Mouse (Mus musculus) heart, adult 2 months (tissue): ENCODE results near the gene Mak. TPM values are rescaled to one million over a fixed set of nuclear protein-coding genes. Genes with fewer than 3 reads are reported as not detected.

Experiments
- DNase-seq, 2 experiments: peaks; one replicate each; pipeline ENCODE4 v3.0.0; 2021
- H3K27ac ChIP-seq: fragments of 200-600 bp; 2 replicates; pipeline ENCODE4 v1.8.1; 2022
- H3K27me3 ChIP-seq: fragments of 200-500 bp; 2 replicates; pipeline ENCODE4 v1.6.1; 2012; ENCODE audit warnings: mild to moderate bottlenecking, low read length, inconsistent platforms, mixed read lengths; ENCODE audit not compliant: control insufficient read depth, insufficient read depth
- H3K36me3 ChIP-seq: fragments of 200-500 bp; 2 replicates; pipeline ENCODE4 v1.6.1; 2012; ENCODE audit warnings: low read length, inconsistent platforms; ENCODE audit not compliant: control insufficient read depth, insufficient read depth
- H3K4me1 ChIP-seq: fragments of 200-500 bp; 2 replicates; pipeline ENCODE4 v1.6.1; 2011; ENCODE audit warnings: low read length; ENCODE audit not compliant: control insufficient read depth, insufficient read depth
- H3K4me3 ChIP-seq: fragments of 200-600 bp; 2 replicates; pipeline ENCODE4 v1.8.1; 2022
- H3K79me2 ChIP-seq: fragments of 200-500 bp; replicated peaks from 2 replicates; pipeline ENCODE4 v1.6.1; 2012; ENCODE audit warnings: mild to moderate bottlenecking, inconsistent platforms, low read length, moderate library complexity, mixed read lengths; ENCODE audit not compliant: control insufficient read depth, insufficient read depth
- H3K9ac ChIP-seq: fragments of 200-500 bp; 2 replicates; pipeline ENCODE4 v1.6.1; 2012; ENCODE audit warnings: low read depth, mild to moderate bottlenecking, control low read depth, inconsistent platforms, low read length, mixed read lengths
- CTCF ChIP-seq: fragments of 200-600 bp; IDR thresholded peaks from 2 replicates; pipeline ENCODE4 v1.8.1; 2022; ENCODE audit warnings: antibody characterized with exemption, mild to moderate bottlenecking, moderate library complexity
- EP300 ChIP-seq: fragments of 200-500 bp; IDR thresholded peaks from 2 replicates; pipeline ENCODE4 v1.6.1; 2011; ENCODE audit warnings: low read depth, low read length, control low read depth; ENCODE audit not compliant: insufficient read depth
- POLR2A ChIP-seq: fragments of 200-500 bp; IDR thresholded peaks from 2 replicates; pipeline ENCODE4 v1.6.1; 2011; ENCODE audit warnings: mild to moderate bottlenecking, low read depth, low read length, control low read depth; ENCODE audit not compliant: insufficient read depth
- WGBS: fragments of 180-500 bp; shearing (Covaris S2); methylation state at CpG from one replicate; pipeline ENCODE4 v1.1.7; 2018; 5-methylcytosine and 5-hydroxymethylcytosine counted together
- intact Hi-C: fragments of 180-260 bp; cut with DNase I; formaldehyde crosslinking; loops from one replicate; pipeline ENCODE4 v1.15.1; 2025
- polyA plus RNA-seq: library from polyadenylated mRNA; depleted of rRNA; stranded (reverse); fragments of >200 nt; gene quantifications from 2 replicates; pipeline ENCODE4 v1.2.3, GENCODE M21; 2012; rRNA removed
- total RNA-seq, 2 experiments: library from RNA; stranded (reverse); gene quantifications; 2 replicates each; pipeline ENCODE4 v1.2.3; 2021

Mak gene
- total and polyA plus RNA-seq, 3 experiments, result 0.25 TPM; not detected in 2

GRCm38 (mm10) chr13:40982759-40983158 lies 96.7 kb downstream of the Mak start:
- intact Hi-C loops, result no loop called here
- no peaks in the 10 kb centered on the region for H3K36me3 ChIP-seq
- DNase-seq, result no peak
- peaks cover 4% of the 10 kb centered on the region; the same call in 1 of the 2 replicates for H3K4me1 ChIP-seq
- no peak for TF ChIP-seq POLR2A
- TF ChIP-seq EP300, result no peak
- no peak for TF ChIP-seq CTCF
- no peak overlapping the region for H3K4me3 ChIP-seq
- H3K27ac ChIP-seq, result no peak overlapping the region
- no peaks in the 10 kb centered on the region for H3K79me2 ChIP-seq
- H3K9ac ChIP-seq, result no peak overlapping the region
- no peaks in the 10 kb centered on the region for H3K27me3 ChIP-seq
- 74% methylated on average over 1 of the region's 1 CpGs for WGBS

GRCm38 (mm10) chr13:40979321-40979720 lies 100.2 kb downstream of the Mak start:
- H3K9ac ChIP-seq, result no peak overlapping the region
- peak overlapping the region; percentile 81 for H3K27ac ChIP-seq
- no peak overlapping the region for H3K4me3 ChIP-seq
- no peaks in the 10 kb centered on the region for H3K27me3 ChIP-seq
- H3K79me2 ChIP-seq, result no peaks in the 10 kb centered on the region
- H3K4me1 ChIP-seq, result peaks cover 4% of the 10 kb centered on the region; the same call in 1 of the 2 replicates
- peak in 1 of 2 experiments; percentile 11 for DNase-seq
- TF ChIP-seq CTCF, result peak; percentile 64
- TF ChIP-seq EP300, result 0 out of 2 replicates have a peak, but pooled peaks have one; percentile 61
- TF ChIP-seq POLR2A, result no peak
- intact Hi-C loops, result loop anchor here (1.0 to 5.0 kb wide), 2 partner anchors 134 to 192 kb away; no protein-coding TSS in a partner anchor
- H3K36me3 ChIP-seq, result no peaks in the 10 kb centered on the region
- WGBS, result 23% methylated on average over 2 of the region's 2 CpGs

GRCm38 (mm10) chr13:40978652-40979051 lies 100.9 kb downstream of the Mak start:
- TF ChIP-seq POLR2A, result no peak
- TF ChIP-seq CTCF, result no peak
- TF ChIP-seq EP300, result no peak
- WGBS, result 29% methylated on average over 4 of the region's 4 CpGs
- peak in 1 of 2 experiments; percentile 17 for DNase-seq
- H3K4me3 ChIP-seq, result no peak overlapping the region
- H3K4me1 ChIP-seq, result peaks cover 4% of the 10 kb centered on the region; the same call in 1 of the 2 replicates
- peak overlapping the region; percentile 81 for H3K27ac ChIP-seq
- H3K27me3 ChIP-seq, result no peaks in the 10 kb centered on the region
- intact Hi-C loops, result loop anchor here (1.0 to 5.0 kb wide), 2 partner anchors 133 to 191 kb away; no protein-coding TSS in a partner anchor
- H3K36me3 ChIP-seq, result no peaks in the 10 kb centered on the region
- H3K9ac ChIP-seq, result no peak overlapping the region
- no peaks in the 10 kb centered on the region for H3K79me2 ChIP-seq

GRCm38 (mm10) chr13:40977609-40978008 lies 101.9 kb downstream of the Mak start:
- no peak overlapping the region for H3K4me3 ChIP-seq
- no peak for TF ChIP-seq EP300
- peak; percentile 84 for TF ChIP-seq CTCF
- TF ChIP-seq POLR2A, result no peak
- 45% methylated on average over 7 of the region's 7 CpGs for WGBS
- no peak overlapping the region for H3K9ac ChIP-seq
- intact Hi-C loops, result loop anchor here (2.0 to 5.0 kb wide), 2 partner anchors 61 to 190 kb away; no protein-coding TSS in a partner anchor
- no peak overlapping the region; the same call in 1 of the 2 replicates for H3K27ac ChIP-seq
- no peaks in the 10 kb centered on the region for H3K79me2 ChIP-seq
- no peaks in the 10 kb centered on the region for H3K27me3 ChIP-seq
- H3K36me3 ChIP-seq, result no peaks in the 10 kb centered on the region
- peak; percentile 43 to 53 for DNase-seq
- peaks cover 4% of the 10 kb centered on the region; the same call in 1 of the 2 replicates for H3K4me1 ChIP-seq

Other genes with a start within 250 kb of the Mak start
- gene Gcnt2, start 220.0 kb downstream of the Mak start, total RNA-seq, result 10 to 100 TPM in 1 of 2 experiments, 1 to 10 TPM in 1; 8.5 to 10.4 TPM
- gene Gcnt2, start 220.0 kb downstream of the Mak start, polyA plus RNA-seq, result 2.7 and 4.6 TPM in 2 replicates
- 10 to 100 TPM; 26.7 to 27.5 TPM for gene Pak1ip1, start 78.7 kb downstream of the Mak start, total RNA-seq
- 21.2 and 22.5 TPM in 2 replicates for gene Pak1ip1, start 78.7 kb downstream of the Mak start, polyA plus RNA-seq
- 100 to 1,000 TPM; 165 to 179 TPM for gene Tmem14c, start 63.4 kb downstream of the Mak start, total RNA-seq
- 136 and 180 TPM in 2 replicates for gene Tmem14c, start 63.4 kb downstream of the Mak start, polyA plus RNA-seq
- not detected for gene Gcm2, start 31.3 kb upstream of the Mak start, total RNA-seq
- gene Gcm2, start 31.3 kb upstream of the Mak start, polyA plus RNA-seq, result not detected in 2 replicates
- not detected for gene Sycp2l, start 34.6 kb upstream of the Mak start, total RNA-seq
- not detected in 2 replicates for gene Sycp2l, start 34.6 kb upstream of the Mak start, polyA plus RNA-seq
- under 1 TPM; 0.05 to 0.18 TPM for gene Elovl2, start 140.7 kb upstream of the Mak start, total RNA-seq
- gene Elovl2, start 140.7 kb upstream of the Mak start, polyA plus RNA-seq, result 0.04 and 0.18 TPM in 2 replicates
- 10 to 100 TPM; 23.0 to 27.6 TPM for gene Smim13, start 170.1 kb upstream of the Mak start, total RNA-seq
- gene Smim13, start 170.1 kb upstream of the Mak start, polyA plus RNA-seq, result 9.0 and 19.7 TPM in 2 replicates
- not detected for gene Gm17364, start 194.3 kb upstream of the Mak start, total RNA-seq
- not detected in 2 replicates for gene Gm17364, start 194.3 kb upstream of the Mak start, polyA plus RNA-seq